Mouse (Mus musculus) limb, embryonic 14.5 days (tissue): Measurements from ENCODE around the gene Gm49391. TPM values are rescaled to one million over a fixed set of nuclear protein-coding genes. Genes with fewer than 3 reads are reported as not detected.
"Not testable (repeated sequence)": the region's sequence is repeated elsewhere in the genome, so short reads cannot be mapped to it uniquely, and the experiment has no call there.

Experiments used
- ATAC-seq: fragments of 200-750 bp; cut with Nextera tagmentation; 2 replicates; pipeline ENCODE4 v1.8.0; 2017; ENCODE audit warnings: low read depth, moderate number of reproducible peaks, moderate TSS enrichment; ENCODE audit not compliant: low FRiP score
- DNase-seq: peaks from one replicate; pipeline ENCODE4 v3.0.0-alpha.2; 2015; ENCODE audit warnings: low spot score
- H3K27ac ChIP-seq: fragments of 300-500 bp; sonication (generic); replicated peaks from 2 replicates; pipeline ENCODE4 v1.5.1; 2014; ENCODE audit warnings: low read depth, mild to moderate bottlenecking, low read length, moderate library complexity, mixed read lengths
- H3K27me3 ChIP-seq: fragments of 300-500 bp; sonication (generic); 2 replicates; pipeline ENCODE4 v1.6.1; 2014; ENCODE audit warnings: low read length, mixed read lengths; ENCODE audit not compliant: control insufficient read depth, insufficient read depth
- H3K36me3 ChIP-seq: fragments of 300-500 bp; sonication (generic); 2 replicates; pipeline ENCODE4 v1.6.1; 2014; ENCODE audit warnings: mild to moderate bottlenecking, low read length, moderate library complexity, mixed read lengths; ENCODE audit not compliant: control insufficient read depth, insufficient read depth
- H3K4me1 ChIP-seq: fragments of 300-500 bp; sonication (generic); 2 replicates; pipeline ENCODE4 v1.6.1; 2014; ENCODE audit warnings: antibody characterized with exemption, low read length, mixed read lengths; ENCODE audit not compliant: control insufficient read depth, insufficient read depth
- H3K4me2 ChIP-seq: fragments of 300-500 bp; sonication (generic); replicated peaks from 2 replicates; pipeline ENCODE4 v1.6.1; 2014; ENCODE audit warnings: low read depth, mild to moderate bottlenecking, low read length, moderate library complexity; ENCODE audit not compliant: severe bottlenecking
- H3K4me3 ChIP-seq: fragments of 300-500 bp; sonication (generic); replicated peaks from 2 replicates; pipeline ENCODE4 v1.5.1; 2014; ENCODE audit warnings: low read length
- H3K9ac ChIP-seq: fragments of 300-500 bp; sonication (generic); 2 replicates; pipeline ENCODE4 v1.6.1; 2014; ENCODE audit warnings: mild to moderate bottlenecking, low read depth, low read length, moderate library complexity; ENCODE audit not compliant: severe bottlenecking
- H3K9me3 ChIP-seq: fragments of 300-500 bp; sonication (generic); 2 replicates; pipeline ENCODE4 v1.6.1; 2016; ENCODE audit warnings: low read length; ENCODE audit not compliant: control insufficient read depth
- POLR2A ChIP-seq: fragments of 200-500 bp; IDR thresholded peaks from 2 replicates; pipeline ENCODE4 v1.8.0; 2012; ENCODE audit warnings: inconsistent platforms, mild to moderate bottlenecking, moderate library complexity, borderline replicate concordance; ENCODE audit not compliant: insufficient read depth, insufficient read length; ENCODE audit errors: extremely low read depth
- WGBS: fragments of 180-500 bp; shearing (Covaris S2); extraction: QIAGEN DNeasy Blood & Tissue Kit; methylation state at CpG from one replicate; pipeline ENCODE4 v1.1.7; 2014; 5-methylcytosine and 5-hydroxymethylcytosine counted together
- polyA plus RNA-seq, 2 experiments: library from polyadenylated mRNA; depleted of rRNA in 1 of 2; stranded (reverse) in 1 of 2; unstranded in 1 of 2; fragments of >200 nt; fragmentation: Nextera tagmentation in 1 of 2; extraction: Ambion mirVana in 1 of 2; gene quantifications; 2 replicates each; pipeline versions ENCODE4 v1.2.1 to v1.2.3; 2012 to 2014

The Gm49391 gene
- polyA plus RNA-seq, 2 experiments, result 3.5 to 4.6 TPM

DNA sequence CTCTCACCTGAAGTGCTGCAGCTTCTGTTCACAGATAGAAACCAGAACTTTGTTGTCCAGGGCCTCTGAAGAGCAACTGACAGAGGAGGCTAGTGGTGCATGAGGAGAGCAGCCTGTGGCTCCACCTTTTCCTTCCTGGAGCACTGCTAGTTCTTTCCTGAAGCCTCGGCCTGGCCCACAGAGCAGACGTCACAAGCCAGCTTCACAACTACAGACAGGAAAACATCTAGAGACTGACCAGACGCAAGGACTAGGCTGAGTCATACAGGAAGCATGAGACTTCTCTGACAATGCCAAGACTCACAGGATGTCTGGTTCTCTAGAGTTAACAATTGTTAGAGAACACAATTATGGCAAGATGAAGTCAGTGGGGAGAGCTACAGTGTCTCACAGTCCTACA lies 39.0 kb downstream of the Gm49391 start, which contains the start of gene Ctla2b:
TSS of gene Ctla2b (minus strand) at position 120 of the 400 bp plus-strand sequence.
- H3K9me3 ChIP-seq, result no peaks in the 10 kb centered on the region
- 69% methylated on average over 3 of the region's 3 CpGs for WGBS
- no peak for TF ChIP-seq POLR2A
- no peaks in the 10 kb centered on the region for H3K36me3 ChIP-seq
- H3K4me2 ChIP-seq, result no peak within 1 kb of the TSS
- H3K9ac ChIP-seq, result no peak within 1 kb of the TSS
- no peak within 1 kb of the TSS for H3K27ac ChIP-seq
- ATAC-seq (no peak), DNase-seq (peak; percentile 4)
- no peak within 1 kb of the TSS for H3K4me3 ChIP-seq
- no peaks in the 10 kb centered on the region for H3K27me3 ChIP-seq
- no peaks in the 10 kb centered on the region for H3K4me1 ChIP-seq

- H3K4me1 ChIP-seq, DNase-seq, H3K36me3 ChIP-seq, H3K27me3 ChIP-seq, H3K27ac ChIP-seq, H3K9ac ChIP-seq, ATAC-seq, H3K9me3 ChIP-seq, H3K4me3 ChIP-seq, H3K4me2 ChIP-seq: not testable (repeated sequence)
- WGBS, result 84% methylated on average over 7 of the region's 8 CpGs
Observed at GRCm38 (mm10) chr13:60896794-60897193, 39.6 kb downstream of the Gm49391 start, which contains the start of gene Gm49392. Gm49392 (minus strand) TSS chr13:60896894.

DNA sequence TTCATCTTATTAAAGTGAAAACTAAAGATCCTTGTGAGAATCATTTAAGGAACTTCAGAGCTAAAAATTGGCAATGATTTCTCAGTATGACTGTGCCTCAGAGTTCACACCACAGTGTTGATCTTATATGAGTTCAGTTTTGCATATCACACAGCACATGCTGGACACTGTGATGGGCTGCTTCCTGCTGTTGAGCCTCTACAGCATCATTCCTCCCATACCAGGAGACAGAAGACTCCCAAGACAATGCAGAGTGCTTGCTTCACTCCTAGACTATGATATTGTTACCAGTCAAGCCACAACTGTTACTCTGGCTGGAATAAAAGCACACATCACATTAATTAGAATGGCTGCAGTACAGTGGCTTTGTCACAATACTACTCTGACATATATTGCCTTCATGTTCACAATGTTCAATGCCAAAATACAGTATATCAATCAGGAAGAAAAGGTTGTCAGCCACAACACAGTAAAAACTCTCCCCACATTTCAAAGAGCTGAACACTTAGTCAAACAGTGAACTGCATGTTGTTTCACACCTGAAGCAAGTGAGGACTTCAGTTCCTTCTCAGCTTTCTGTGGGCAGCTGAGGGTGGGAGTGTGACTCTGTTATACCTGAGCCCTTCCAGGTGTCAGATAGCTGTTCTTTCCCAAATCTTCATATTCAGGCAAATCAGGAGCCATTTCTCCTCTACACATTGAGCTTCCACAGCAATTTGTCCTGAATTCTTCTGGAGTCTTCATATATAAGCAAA lies 40.8 kb downstream of the Gm49391 start:
- Histone ChIP-seq H3K9me3 (no peaks in the 10 kb centered on the region), H3K4me1 (no peaks in the 10 kb centered on the region), H3K4me3 (no peak overlapping the region), H3K27ac (no peak overlapping the region), H3K9ac (no peak overlapping the region), H3K36me3 (no peaks in the 10 kb centered on the region), H3K27me3 (no peaks in the 10 kb centered on the region), H3K4me2 (no peak overlapping the region)
- ATAC-seq (no peak), DNase-seq (no peak)
- TF ChIP-seq POLR2A, result no peak

GRCm38 (mm10) chr13:60892301-60892700 lies 44.1 kb downstream of the Gm49391 start:
- Histone ChIP-seq H3K27ac (no peak overlapping the region), H3K36me3 (no peaks in the 10 kb centered on the region), H3K9ac (no peak overlapping the region), H3K4me1 (no peaks in the 10 kb centered on the region), H3K9me3 (no peaks in the 10 kb centered on the region), H3K4me2 (no peak overlapping the region), H3K27me3 (no peaks in the 10 kb centered on the region), H3K4me3 (no peak overlapping the region)
- TF ChIP-seq POLR2A, result no peak
- no peak for ATAC-seq
- no peak for DNase-seq
- WGBS, result 86% methylated on average over 1 of the region's 1 CpGs

DNA sequence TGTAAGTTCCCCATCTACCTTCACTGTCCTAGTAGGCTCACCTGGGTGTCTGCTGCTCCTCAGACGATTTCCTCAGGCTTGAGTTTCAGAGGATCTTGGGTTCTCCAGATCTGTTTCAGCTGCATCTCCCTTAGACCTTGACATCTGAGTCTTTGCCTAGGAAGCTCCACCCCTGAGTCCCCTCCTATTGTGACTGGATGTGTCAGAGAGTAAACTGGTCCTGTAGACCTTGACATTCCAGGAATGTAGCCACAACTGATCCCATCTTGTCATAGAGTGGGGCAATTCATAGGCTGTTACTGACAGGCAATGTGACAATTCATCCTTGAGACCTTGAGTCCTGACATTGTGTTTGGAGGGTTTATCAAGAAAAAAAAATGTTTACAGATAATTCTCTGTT lies 72.1 kb downstream of the Gm49391 start, which contains the start of gene 4930486L24Rik:
TSS of gene 4930486L24Rik (minus strand) at position 195 of the 400 bp plus-strand sequence.
- no peaks in the 10 kb centered on the region for H3K36me3 ChIP-seq
- no peaks in the 10 kb centered on the region for H3K4me1 ChIP-seq
- no peak within 1 kb of the TSS for H3K4me2 ChIP-seq
- ATAC-seq (no peak), DNase-seq (no peak)
- TF ChIP-seq POLR2A, result no peak
- WGBS, result 47% methylated on average over 1 of the region's 1 CpGs
- no peaks in the 10 kb centered on the region for H3K9me3 ChIP-seq
- no peak within 1 kb of the TSS for H3K4me3 ChIP-seq
- H3K27ac ChIP-seq, result no peak within 1 kb of the TSS
- no peak within 1 kb of the TSS for H3K9ac ChIP-seq
- H3K27me3 ChIP-seq, result no peaks in the 10 kb centered on the region
